ENCODE assay signal across 16 mouse cellular contexts in genomic region chr11:116089545-116089944, GRCm38 (mm10). TPM values are rescaled to one million over a fixed set of nuclear protein-coding genes. Genes with fewer than 3 reads are reported as not detected.
"Had no signal": no experiment of that assay in that cellular context is flagged by ENCODE, and none has a peak within 500 bp of the region (broad histone marks: within the 10 kb centered on the region; RNA-seq: fewer than 3 reads in every experiment).

No protein-coding gene starts in this region.

- H3K27ac ChIP-seq: lung, embryonic 15.5 days; macrophage; midbrain, embryonic 13.5 days; midbrain, embryonic 15.5 days; neural tube, embryonic 12.5 days; stomach, embryonic 15.5 days had no signal

- H3K36me3 ChIP-seq: lung, embryonic 15.5 days; midbrain, embryonic 13.5 days; midbrain, embryonic 15.5 days; neural tube, embryonic 12.5 days; stomach, embryonic 15.5 days had no signal

- H3K4me3 ChIP-seq: lung, embryonic 15.5 days; midbrain, embryonic 13.5 days; midbrain, embryonic 15.5 days; neural tube, embryonic 12.5 days; stomach, embryonic 15.5 days had no signal

- DNase-seq: lung, adult 18-20 months; lung, postnatal 14 days; right cerebral cortex, postnatal 14 days; thymus, adult 2 months; thymus, postnatal 25 days; thymus, postnatal 4 days had no signal

- ATAC-seq: lung, postnatal 0 days; midbrain, embryonic 13.5 days; midbrain, embryonic 15.5 days had no signal

- H3K4me2 ChIP-seq: lung, embryonic 15.5 days; midbrain, embryonic 11.5 days; midbrain, embryonic 13.5 days; midbrain, embryonic 15.5 days; neural tube, embryonic 12.5 days; stomach, embryonic 15.5 days had no signal

- H3K27me3 ChIP-seq: lung, embryonic 15.5 days; megakaryocyte, embryonic 14.5 days; midbrain, embryonic 13.5 days; midbrain, embryonic 15.5 days; neural tube, embryonic 12.5 days; stomach, embryonic 15.5 days had no signal

- H3K9ac ChIP-seq: lung, embryonic 15.5 days; midbrain, embryonic 13.5 days; midbrain, embryonic 15.5 days; neural tube, embryonic 12.5 days; stomach, embryonic 15.5 days had no signal

- H3K9me3 ChIP-seq: lung, embryonic 15.5 days; megakaryocyte, embryonic 14.5 days; midbrain, embryonic 13.5 days; midbrain, embryonic 15.5 days; neural tube, embryonic 12.5 days; stomach, embryonic 15.5 days had no signal

RNA-seq across cellular contexts. Expression of gene Trim47, which starts 37.5 kb away (rescaled TPM):
- total RNA-seq: monocyte, adult 5-6 weeks had no signal
